Mouse (Mus musculus) heart, adult 18-20 months (tissue): ENCODE data around the gene Triml2. TPM values are rescaled to one million over a fixed set of nuclear protein-coding genes. Genes with fewer than 3 reads are reported as not detected.

ENCODE experiments used
- DNase-seq, 2 experiments: peaks; one replicate each; pipeline ENCODE4 v3.0.0; 2021 to 2022; ENCODE audit warnings: mixed read lengths in 1 of 2
- long read RNA-seq, 2 experiments: library from polyadenylated mRNA; stranded (forward); transcript quantifications; one replicate each; pipeline ENCODE4 v2.0.0; 2021
- total RNA-seq, 2 experiments: library from RNA; stranded (reverse); gene quantifications; 2 replicates each; pipeline ENCODE4 v1.2.3; 2021

Triml2 gene
- not detected for total RNA-seq
- long read RNA-seq, experiment 1 = 0 reads
- long read RNA-seq, experiment 2 = 0 reads

DNA sequence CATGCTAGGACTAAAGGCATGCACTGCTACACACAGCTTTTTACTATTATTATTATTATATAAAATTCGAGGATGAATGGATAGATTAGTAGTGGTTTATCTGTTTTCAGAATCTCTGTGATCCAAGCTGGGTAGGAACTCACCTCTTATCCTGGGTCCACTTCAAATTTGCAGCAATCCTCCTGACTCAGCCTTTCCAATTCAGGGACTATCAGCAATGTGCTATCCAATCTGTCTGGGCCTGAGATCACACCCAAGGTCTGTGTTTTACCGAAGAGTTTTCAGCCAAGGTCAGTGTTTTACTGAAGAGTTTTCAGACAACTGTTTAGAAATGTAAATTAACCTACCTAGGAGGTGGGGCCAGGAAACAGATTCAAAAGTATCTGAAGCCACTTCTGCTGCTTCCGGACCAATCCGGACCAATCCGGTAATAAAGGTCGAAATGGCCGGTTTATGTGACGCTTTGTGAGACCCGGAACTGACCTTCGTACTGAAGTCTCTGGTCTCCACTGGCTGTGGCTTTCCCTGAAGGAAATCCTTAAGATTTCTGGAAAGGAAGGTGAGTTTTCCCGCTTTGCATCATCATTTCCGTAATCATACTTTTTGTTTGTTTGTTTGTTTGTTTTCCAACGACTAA is at the start of gene Triml2:
TSS of gene Triml2 (plus strand) at position 488 of the 637 bp plus-strand sequence.
- DNase-seq = no peak

DNA sequence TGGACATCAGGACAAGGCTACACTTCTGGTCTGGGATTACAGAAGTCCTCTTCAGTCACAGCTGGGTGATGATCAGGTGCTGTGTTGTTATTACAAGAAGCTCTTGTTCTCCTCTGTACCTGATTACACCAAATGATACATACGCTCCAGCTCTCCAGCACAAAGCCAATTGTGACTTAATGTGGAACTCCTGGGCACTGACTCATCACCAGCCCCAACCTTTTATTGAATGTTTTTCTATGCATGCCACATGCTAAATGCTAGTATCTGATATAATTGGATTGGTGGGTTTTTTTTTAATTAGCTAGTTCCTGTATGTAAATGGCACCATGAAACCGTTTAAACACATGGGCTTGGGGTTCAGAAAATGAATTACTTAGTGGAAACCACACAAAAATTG is 39.0 kb upstream of the Triml2 start, which contains the start of gene Triml1:
TSS of gene Triml1 (minus strand) at position 101 of the 400 bp plus-strand sequence.
- DNase-seq = no peak

DNA sequence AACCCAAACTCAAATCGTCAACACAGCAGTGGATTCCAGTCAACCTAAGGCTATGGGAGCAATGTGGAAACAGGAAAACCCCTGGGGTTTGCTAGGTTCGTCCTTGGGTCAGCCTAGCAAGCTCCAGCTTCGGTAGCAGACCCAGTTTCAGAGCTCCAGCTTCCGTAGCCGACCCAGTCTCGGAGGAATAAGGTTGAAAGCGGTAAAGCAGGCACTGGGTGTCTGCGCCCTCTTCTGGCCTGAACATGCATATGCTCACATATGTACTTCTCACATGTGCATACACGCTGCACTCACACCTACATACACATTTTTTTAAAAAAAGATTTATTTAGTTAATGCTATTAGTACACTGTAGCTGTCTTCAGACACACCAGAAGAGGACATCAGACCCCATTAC is 31.0 kb upstream of the Triml2 start:
- no peak for DNase-seq

DNA sequence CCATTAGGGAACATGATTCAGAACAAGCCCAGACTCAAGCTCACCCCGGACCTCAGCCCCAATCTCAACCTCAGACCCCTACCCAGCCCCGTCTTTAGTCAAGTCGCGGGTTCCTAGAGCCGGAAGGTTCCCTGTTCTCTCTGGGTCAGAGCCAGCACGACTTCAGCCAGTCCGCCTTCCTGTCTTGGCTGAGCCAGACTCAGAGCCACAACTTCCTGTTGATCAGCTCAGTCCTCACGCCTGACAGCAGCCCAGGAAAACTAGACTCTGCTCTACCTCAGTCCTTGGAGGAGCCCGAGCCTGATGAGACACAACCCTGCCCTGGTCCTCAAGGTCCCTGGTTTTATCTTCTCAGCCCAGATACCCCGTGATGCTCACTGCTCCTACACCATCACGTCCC is 17.1 kb upstream of the Triml2 start:
- DNase-seq = no peak

DNA sequence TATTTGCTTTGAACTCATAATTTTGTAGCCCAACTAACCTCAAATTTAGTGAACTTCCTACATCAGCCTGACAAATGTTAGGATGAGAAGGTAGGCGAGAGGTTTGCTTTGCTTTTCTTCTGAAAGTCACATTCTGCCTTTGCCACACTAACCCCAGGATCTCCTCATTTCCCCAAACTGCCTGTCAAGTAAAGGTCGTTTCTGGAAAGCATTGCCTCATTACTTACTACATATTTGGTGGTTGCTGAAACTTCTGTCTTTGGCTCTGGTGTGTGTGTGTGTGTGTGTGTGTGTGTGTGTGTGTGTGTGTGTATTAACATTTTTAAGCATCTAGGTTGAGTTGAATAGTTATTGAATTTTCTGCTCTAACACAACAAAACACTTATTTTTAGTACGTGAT is 15.9 kb upstream of the Triml2 start:
- no peak for DNase-seq

DNA sequence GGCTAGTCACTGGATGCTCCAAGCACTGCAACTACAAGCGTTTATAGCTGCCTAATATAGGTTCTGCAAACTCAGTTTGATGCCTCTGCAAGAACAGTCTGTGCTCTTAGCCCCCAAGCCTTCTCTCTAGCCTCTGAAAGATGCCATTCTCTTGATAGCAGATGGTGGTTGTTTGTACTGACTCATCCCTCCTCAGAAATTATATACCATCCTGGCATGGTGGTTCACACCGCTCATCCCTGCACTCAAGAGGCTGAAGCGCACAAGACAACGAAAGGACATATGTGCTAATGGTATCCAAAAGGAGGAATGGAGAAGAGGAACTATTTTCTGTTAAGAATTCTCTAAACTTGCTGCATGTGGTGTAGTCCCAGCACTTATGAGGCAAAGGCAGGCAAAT is 12.3 kb upstream of the Triml2 start:
- DNase-seq = no peak

DNA sequence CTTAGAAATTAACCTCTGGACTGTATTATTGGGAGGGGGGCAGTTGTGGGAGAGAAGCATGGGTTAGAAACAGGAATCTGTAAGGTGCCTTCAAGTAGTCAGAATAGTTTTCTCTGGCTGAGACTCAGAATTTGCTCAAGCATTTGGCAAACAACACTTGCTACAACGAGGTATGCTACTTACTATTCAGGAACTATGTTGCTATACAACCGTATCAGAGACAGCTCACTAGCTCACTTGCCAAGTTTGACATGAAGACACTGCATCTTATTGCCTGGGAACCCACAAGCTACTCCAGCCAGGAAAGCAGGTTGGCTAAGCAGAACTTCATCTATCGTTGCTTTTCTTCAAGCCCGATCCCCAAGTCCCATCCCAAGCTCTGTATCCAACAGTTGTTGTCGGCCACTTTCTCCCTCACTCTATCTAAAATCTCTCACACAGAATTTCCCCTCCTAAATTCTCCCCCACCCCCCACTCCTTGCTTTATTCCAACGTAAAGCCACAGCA is 11.0 kb upstream of the Triml2 start:
- DNase-seq = no peak

DNA sequence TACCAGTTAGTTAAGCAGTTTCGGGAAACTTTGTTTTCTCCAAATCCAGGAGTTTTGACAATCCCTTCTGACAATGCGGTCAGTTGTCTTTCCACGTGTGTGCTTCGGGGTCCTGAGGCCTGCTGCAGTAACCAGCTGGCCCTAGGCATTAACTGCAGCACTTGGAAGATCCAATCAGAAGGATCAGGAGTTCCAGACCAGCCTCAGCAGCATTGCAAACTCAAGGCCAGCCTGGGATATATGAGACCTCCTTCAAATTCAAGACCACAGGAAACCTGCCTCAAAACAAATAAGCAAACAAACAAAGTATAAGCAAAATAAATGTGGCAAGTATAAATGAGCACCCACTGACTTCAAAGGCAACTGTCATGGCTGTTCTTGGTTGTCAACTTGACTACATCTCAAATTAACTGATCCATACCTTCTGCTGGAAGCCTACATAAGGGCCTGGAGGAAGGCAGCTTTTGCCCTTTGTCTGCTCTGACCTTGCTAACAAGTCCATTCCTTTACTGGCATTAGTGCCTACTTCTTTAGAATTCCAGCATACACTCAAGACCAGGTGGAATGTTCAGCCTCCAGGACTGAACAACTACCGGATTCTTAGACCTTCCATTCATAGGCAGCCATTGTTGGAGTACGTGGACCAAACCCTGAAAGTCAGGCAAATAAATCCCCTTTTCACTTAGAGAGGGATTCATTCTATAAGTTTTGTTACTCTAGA is 3.4 kb upstream of the Triml2 start:
- no peak for DNase-seq

DNA sequence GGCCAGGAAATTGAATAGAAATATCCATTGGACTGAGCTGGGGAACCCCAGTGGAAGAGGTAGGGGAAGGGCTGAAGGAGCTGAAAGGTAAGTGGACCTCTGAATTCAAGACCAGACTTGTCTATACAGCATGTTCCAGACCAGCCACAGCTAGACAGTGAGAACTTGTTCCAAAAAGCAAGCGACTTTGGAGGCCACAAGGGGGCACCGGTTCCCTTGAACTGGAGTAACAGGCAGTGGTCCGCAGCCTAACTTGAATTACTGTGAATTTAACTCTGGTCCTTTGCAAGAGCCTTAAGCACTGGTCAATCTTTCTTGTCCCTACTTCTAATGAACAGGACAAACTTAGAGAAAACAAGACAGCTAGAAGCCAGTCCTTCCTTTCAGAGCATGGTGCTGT is 2.1 kb upstream of the Triml2 start:
- peak in 1 of 2 experiments; percentile 6 for DNase-seq

DNA sequence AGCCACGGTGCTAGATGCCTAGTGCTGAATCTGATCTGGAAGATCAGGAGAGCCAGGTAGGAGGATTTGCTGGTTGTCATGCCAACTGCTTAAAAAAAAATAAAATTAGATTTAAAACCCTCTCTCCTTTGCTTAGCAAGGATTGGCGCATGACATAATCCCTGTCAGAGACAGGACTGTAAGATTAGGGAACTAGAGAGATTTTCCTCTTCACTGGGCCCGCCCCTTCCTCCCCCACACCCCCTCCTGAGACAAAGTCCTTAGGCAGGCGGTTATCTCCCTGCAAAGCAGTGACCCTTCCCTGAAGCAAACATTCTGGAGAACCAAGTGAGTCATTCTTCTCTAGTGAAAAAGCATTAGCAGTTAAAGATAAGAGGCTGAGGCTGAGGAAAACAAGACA is 1.2 kb upstream of the Triml2 start:
- DNase-seq = peak; percentile 2 to 20

DNA sequence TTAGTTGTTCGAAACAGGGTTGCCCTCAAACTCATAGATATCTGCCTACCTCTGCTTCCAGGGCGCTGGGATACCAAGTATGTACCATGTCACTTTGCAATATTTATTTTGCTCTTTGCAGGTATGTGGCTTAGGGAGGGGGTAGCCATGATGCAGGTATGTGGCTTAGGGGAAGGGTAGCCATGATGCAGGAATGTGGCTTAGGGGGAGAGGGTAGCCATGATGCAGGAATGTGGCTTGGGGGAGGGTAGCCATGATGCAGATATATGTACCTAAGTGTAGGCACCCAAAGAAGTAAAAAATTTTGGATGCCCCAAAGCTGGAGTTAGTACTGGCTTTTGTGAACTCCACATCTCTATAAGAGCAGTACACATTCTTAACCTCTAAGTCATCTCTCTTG is 1.9 kb downstream of the Triml2 start:
- no peak for DNase-seq

DNA sequence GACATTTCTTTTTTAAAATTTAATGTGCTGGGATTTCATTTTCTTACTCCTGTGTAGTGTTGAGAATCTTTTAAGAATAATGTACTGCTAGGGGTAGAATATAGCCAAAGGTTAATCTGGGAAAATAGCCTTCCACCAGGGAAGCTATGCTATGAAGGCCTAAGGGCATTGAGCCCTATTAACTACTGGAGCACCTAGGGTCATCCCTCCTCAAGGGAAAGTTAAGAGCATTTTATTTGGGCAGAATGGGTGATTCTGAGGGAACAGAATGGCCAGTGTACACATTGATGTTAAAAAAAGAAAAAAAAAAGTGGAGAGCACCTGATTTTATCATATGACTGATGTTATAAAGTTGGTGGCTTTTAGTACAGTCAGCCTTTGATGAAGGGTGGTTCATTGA is 35.2 kb downstream of the Triml2 start:
- no peak for DNase-seq

DNA sequence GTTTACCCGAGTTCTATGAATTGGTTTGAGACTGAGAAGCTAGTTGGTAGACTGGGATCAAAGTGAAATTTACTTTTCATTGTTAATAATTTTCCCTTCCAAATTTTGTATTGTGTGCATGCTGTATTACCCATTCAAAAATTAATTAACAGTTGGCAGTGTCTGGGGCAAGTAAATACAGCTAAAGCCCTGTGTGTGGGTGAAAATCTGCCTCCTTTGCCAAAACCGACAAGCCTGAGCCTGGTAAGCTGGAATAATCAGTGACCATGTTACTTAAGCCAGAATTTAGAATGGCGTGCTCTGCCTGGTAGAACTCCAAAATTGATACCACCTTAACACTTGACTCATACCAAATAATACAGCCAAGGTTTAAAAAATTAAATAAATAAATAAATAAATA is 63.0 kb downstream of the Triml2 start:
- DNase-seq = no peak

Other genes with a start within 250 kb of the Triml2 start
- gene Triml1, start 39.1 kb upstream of the Triml2 start, total RNA-seq = not detected
- gene Zfp42, start 126.4 kb downstream of the Triml2 start, total RNA-seq = not detected